Mouse (Mus musculus): ENCODE data around the gene Wipf2.
"Not testable (repeated sequence)": the region's sequence is repeated elsewhere in the genome, so short reads cannot be mapped to it uniquely, and the experiment has no call there.

Gene Wipf2

DNA sequence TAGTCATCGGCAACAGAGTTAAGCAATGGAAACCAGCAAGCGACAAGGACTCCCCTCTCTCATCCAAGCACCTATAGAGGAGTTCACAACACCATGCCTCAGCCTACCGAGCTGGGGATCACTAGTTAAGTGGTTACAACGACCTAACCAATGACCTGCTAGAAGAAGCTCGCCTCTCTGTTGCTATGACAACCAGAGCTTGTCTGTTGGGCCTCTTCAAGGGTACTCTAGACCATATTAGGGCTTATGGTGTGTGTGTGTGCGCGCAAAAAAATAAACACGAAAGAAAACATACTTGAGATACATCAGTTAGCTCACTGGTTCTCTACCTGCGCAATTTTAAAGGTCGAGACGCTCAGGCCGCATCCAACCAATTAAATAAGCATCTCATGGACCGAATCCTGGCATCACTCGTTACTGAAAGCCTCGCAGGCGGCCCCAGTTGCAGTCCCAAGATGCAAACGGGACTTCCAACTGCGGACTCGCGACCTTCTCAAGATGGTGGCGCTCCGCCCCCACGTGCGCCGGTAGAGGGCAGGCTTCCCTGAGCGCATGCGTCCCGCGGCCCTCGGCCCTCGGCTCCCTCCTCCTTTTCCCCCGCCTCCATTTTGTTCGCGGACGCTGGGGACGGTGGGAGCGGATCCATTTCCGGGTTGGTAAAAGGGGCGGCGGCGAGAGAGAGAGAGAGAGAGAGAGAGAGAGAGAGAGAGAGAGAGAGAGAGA is at the start of gene Wipf2:
TSS of gene Wipf2 (plus strand) at position 611 of the 723 bp plus-strand sequence.
- peak; percentile 97 for DNase-seq

DNA sequence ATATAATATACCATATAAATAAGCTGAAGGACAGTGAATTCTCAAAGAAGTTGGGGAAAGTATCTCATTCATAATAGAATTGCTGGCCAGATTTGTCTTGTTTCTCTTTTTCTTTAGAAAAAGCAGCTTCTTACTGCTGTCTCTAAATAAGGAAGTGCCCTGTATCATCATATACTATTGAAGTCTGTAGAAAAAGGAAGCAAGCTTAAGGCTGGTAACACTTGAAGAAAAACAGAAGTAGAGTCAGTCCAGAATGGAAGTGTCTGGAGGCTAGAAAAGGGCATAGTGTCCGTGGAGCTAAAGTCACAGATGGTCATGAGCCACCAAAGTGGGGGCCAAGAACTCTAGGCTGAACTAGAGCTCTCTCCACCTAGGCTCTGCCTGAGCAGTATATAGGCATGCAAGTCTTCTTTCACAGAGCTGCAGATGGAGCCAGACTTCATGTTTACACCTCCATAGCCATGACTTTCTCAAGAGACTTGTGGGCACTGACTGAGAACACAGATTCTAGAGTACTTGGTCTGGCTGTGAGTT is 46.7 kb upstream of the Wipf2 start:
- no peak for DNase-seq

DNA sequence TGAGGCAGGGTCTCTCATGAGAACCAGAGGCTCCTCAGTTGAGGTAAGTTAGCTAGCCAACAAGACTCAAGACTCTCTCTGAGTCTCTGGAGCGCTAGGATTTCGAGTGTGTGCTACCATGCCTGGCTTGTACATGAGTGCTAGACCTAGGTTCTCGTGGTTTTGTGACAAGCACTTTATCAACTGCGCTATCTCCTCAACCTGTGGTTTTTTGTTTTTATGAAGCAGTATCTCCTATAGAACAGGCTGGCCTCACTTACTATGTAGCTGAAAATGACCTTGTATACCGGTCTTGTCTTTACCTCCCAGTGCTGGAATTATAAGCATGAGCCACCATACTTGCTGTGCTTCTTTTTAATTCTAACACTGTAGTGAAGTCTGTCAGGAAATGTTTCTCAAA is 42.5 kb upstream of the Wipf2 start:
- DNase-seq, result no peak

DNA sequence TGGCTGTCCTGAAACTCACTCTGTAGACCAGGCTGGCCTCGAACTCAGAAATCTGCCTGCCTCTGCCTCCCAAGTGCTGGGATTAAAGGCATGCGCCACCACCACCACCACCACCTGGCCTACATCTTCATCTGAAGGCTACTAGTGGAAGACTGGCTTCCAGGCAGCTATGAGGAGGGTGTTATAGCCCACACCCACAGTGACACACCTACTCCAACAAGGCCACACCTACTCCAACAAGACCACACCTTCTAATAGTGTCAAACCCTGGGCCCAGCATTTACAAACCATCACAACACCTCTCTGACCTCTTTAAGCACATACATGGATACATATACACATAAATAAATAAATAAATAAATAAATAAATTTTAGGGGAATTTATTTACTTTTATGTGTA is 37.4 kb upstream of the Wipf2 start:
- not testable (repeated sequence) for DNase-seq

DNA sequence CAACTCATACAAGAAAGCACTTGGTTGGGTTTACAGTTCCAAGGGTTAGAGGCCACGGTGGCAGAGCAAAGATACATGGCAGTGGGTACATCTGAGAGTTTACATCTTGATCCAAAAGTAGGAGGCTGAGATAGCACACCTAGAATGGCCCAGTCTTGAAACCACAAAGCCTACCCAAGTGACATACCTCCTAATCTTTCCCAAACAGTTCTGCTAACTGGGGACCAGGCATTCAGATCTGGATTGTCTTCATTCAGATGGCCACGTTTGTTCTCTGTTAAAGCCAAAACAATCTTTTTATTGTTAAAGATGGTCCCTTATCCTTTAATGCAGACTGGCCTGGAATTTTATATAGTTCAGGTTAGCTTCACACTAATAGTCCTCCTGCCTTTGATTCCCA is 35.6 kb upstream of the Wipf2 start:
- DNase-seq, result no peak

DNA sequence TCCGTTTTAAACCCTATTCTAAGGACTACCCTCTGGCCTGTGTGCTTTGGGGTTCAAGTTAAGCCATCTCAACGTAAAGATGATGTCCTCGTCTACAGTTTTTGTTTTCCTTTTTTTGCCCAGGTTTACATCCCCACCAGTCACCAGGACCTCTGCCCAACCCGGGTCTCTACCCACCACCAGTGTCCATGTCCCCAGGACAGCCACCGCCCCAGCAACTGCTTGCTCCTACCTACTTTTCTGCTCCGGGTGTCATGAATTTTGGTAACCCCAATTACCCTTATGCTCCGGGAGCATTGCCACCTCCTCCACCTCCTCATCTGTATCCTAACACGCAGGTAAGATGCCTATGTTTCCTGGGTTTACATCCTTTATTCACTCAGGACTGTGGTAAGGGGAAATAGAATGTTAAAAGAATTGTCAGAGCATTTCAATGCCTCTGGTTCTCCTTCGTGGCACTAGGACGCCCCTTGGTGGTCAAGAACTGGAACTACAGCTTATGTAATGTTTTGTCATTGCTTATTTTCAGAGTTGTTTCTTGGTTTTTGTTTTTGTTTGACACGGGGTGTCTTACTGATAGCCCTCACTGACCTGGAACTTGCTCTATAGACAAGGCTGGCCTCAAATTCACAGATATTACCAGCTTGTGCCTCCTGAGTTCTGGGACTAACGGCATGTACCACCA is 34.2 kb upstream of the Wipf2 start:
- peak; percentile 40 for DNase-seq

DNA sequence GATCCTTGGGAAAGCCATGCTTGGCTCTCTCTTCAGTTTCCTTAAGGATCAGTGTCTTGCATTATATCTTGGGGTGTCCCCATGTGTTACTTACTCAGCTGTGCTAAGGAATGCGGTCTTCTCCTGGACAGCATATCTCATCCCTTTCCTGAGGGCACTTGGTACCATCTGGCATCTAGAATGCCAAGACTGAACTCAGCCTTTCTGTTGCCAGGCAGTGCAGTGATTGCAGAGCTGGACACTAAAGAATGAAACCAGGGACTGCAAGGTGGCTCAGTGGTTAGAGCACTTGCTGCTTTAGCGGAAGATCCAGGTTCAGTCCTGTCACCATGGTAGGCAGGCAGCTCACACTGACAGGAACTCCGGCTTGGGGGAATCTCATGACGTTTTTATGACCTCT is 33.6 kb upstream of the Wipf2 start:
- DNase-seq, result no peak

DNA sequence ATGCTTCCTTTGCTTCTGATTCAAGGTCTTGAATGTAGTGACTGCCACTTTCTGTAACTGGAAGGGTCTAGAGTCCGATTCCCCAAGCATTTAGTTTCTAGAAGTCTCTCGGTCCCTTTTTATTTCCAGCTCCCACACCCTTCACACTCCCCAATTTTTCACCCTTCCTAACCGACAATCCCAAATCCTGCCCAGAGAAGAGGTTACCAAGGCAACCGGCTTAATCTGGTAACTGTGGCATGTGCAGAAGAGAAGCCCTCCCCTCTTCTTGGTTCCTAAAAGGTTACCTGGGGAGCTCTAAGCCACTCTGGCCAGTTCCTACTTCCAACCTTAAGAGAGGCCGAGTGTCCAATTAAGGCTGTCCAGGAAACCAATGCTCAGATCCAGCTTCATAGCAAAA is 28.1 kb upstream of the Wipf2 start:
- no peak for DNase-seq

DNA sequence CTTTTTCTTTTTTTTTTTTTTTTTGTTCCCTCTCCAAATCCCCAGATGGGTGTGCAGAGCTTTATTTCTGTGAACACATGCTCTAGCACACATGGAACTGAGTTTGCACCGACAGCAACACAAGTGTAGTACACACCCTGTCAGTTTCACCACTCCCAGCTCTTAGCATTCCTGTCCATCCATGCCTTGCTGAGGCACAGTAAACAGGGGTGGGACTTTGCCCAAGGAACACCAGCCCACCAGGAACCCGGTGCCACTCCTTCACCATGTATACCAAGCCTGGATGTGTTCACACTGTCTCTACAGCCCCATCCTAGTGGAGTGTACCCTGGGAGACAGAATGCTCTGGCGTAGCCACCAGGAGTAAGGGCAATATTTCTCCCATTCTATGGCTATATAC is 27.7 kb upstream of the Wipf2 start:
- DNase-seq, result no peak

DNA sequence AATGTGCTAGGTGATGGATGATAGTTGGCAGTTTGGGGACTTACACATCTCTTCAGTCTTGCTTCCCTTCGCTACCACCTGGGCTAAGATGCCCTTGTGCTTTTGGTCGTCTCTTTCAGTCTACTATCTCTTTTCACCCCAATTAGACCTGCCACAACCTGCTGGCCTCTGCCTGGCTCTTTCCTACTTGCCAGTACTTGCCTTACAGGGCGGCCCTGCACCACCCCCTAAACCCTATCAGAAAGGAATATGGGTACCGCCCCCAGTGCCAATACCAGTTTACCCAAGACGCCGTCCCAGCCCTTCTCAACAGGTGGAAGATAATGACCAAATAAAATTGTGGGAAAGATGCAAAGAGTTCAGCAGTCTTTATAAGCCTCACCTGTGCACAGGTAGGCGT is 27.3 kb upstream of the Wipf2 start:
- no peak for DNase-seq

DNA sequence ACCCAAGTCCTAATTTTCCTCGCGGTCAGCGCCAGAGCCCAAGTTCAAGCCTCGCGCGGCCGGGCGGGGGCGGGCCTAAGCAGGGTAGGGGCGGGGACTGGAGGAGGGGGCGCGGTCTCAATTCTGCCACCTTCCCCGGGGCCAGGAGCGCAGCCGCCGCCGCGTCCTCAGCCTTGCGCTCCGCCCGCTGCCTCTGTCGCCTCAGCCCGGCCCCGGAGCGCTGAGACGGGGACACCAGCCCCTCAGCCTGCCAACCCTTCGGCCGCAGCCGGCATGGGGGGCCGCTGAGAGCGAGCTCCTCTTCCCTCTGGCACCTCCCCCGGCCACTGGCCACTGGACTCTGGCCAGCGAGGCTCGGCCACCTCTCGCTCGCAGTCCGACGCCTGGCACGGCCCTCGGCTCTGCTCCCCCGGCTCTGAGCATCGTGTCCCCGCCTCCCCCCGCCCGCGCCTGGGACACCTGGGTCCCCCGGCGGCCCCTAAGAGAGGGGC is 26.7 kb upstream of the Wipf2 start, which contains the start of gene Rapgefl1:
TSS of gene Rapgefl1 (plus strand) at position 135 of the 491 bp plus-strand sequence.
- DNase-seq, result peak; percentile 87

DNA sequence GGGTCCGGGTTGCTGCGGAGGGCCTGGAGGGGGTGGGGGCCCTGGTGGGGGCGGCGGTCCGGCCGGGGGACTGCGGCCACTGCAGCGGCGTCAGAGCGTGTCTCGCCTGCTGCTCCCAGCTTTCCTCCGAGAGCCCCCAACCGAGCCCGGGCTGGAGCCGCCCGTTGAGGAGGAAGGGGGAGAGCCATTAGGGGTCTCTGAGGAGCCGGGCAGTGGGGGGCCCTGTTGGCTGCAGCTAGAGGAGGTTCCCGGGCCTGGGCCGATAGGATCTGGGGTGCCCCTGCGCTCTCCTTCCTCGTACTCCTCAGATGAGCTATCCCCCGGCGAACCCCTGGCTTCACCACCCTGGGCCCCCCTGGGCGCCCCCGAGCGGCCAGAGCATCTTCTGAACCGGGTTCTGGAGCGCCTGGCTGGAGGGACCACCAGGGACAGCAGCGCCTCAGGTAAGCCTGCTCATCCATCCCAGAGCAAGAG is 26.2 kb upstream of the Wipf2 start:
- no peak for DNase-seq

DNA sequence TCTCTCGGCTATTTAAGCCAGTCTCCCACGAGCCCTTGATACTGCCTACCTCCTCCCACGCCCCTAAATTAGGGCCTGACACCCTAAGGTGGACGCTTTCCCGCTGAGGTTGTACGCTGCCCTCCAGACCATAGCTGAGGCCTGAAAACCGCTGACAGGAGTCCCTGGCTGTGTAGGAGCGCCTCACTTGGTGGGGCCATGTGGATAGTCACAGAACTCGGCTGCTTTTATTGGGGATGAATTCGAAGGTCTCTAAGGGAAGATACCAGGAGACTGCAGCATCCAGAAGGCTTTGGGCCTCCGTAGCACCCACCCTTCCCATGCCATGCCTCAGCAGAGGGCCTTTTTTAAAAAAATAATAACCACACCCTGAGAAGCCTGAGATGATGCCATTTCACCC is 25.5 kb upstream of the Wipf2 start:
- no peak for DNase-seq

DNA sequence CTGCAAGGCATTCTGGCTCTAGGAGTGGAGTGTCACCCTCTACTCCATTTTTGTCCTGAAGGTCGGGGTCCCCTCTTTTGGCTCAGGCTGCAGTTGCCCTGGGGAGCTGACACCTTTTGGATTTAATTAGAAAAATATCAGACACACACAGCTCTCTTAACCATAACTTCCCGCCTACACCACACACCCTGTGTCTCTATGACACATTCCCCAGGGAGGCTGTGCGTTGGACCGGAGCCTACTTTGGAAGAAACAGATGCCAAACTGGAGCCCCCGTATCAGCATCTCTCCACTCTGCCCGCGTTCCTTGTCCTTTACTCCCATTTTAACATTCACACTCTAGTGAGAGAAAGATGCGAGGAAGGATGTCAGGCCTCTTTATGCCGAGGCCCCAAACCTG is 24.9 kb upstream of the Wipf2 start:
- no peak for DNase-seq

DNA sequence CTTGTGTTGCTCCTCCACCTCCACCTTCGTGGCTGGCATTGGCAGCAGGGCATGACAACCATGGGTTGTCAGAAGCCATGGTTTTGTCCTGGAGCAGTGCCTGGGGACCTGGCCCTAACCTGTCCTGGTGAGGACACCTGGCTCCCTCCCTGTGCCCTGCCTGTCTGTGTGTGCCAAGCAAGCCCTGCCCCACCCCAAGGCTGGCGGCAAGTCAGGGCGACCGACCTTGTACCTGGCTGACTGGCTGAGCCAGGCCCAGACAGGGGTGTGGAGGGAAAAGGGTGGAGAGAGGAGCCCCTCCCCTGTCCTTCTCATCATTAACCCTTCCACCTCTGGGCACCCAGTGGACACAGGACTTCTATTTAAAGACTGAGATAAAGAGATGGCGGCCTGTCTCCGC is 24.0 kb upstream of the Wipf2 start:
- peak; percentile 32 for DNase-seq

DNA sequence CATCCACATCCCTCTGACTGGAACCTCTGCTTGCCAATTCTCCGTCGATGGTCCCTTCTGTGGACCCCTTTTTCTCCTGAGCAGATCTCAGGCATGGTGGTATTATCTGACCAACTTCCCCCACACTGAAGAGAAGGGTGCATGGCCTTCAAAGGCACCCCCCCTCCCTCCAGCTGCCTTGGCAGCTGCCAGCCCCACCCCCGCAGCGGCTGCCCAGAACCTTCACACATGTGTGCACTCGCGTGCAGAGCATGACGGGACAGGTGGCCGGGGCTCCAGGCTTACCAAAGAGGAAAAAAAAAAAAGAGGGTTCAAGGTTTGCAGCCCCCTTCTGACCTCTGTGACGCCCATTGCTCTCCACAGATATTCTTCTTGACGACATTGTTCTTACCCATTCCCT is 23.5 kb upstream of the Wipf2 start:
- DNase-seq, result no peak

DNA sequence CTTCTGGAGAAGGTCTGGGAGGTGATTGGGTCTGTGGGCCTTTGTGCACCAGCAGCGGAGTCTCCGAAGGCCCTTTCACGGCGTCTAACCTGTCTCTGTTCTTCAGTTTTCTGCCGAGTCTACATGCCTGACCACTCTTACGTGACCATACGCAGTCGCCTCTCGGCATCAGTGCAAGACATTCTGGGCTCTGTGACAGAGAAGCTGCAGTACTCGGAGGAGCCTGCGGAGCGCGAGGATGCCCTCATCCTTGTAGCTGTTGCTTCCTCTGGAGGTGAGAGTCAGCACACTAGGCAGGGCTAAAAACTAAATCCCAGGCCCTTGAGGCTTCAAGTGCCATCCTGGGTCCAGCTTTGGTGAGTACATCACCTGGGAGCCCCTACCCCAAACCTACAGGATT is 17.4 kb upstream of the Wipf2 start:
- DNase-seq, result no peak

DNA sequence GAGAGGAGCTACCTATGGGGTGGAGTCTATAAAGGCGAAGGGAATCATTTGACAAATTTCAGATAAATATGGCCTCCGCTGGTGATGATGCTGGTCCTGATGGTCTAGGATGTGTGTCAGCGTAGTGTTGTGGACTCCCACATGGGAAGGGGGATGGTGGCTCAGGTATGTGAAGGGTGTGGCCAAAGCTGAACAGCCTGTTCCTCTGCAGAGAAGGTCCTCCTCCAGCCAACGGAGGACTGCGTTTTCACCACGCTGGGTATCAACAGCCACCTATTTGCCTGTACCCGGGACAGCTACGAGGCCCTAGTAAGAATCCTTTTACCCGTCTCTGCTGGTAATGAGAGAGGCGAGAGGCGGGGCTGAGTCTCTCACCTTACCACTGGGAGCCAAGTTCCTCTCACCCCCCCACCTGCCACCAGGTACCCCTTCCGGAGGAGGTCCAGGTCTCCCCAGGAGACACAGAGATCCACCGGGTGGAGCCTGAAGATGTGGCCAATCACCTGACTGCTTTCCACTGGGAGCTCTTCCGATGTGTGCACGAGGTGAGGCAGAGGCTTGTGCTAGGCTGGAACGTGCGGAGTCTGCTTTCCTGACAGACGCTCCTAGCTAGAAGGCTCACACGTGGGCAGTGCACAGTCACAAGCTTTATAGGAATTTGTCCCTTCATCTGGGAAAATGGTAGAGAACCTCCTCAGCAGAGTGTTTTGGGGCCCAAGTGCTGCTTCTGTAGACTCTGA is 16.4 kb upstream of the Wipf2 start:
- DNase-seq, result no peak

DNA sequence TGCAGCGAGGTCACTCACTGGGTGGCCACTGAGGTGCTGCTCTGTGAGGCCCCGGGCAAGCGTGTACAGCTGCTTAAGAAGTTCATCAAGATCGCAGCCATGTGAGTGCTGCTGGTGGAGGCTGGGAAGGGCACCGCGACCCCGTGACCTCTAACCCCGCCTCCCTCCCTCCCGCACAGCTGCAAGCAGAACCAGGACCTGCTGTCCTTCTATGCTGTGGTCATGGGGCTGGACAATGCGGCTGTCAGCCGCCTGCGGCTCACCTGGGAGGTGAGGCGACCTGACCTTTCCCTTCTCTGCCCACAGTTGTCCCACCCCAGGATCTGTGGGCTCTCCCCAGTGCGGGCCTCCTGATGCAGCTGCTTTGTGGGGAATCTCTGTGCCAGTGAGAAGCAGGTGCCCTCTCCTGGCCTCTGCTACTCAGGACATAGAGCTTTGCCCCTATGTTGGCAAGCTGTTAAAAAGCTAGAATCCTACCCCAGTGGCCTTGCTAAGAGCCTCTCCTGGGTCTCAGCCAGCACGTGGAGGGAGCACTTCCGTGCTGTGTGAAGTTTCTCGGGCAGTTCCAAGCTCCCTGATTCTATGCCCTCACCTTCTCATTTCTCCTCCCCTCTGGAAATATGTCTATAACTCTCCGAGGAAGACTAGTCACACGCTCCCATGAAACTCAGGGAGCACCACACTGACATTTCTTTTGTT is 14.1 kb upstream of the Wipf2 start:
- DNase-seq, result no peak

DNA sequence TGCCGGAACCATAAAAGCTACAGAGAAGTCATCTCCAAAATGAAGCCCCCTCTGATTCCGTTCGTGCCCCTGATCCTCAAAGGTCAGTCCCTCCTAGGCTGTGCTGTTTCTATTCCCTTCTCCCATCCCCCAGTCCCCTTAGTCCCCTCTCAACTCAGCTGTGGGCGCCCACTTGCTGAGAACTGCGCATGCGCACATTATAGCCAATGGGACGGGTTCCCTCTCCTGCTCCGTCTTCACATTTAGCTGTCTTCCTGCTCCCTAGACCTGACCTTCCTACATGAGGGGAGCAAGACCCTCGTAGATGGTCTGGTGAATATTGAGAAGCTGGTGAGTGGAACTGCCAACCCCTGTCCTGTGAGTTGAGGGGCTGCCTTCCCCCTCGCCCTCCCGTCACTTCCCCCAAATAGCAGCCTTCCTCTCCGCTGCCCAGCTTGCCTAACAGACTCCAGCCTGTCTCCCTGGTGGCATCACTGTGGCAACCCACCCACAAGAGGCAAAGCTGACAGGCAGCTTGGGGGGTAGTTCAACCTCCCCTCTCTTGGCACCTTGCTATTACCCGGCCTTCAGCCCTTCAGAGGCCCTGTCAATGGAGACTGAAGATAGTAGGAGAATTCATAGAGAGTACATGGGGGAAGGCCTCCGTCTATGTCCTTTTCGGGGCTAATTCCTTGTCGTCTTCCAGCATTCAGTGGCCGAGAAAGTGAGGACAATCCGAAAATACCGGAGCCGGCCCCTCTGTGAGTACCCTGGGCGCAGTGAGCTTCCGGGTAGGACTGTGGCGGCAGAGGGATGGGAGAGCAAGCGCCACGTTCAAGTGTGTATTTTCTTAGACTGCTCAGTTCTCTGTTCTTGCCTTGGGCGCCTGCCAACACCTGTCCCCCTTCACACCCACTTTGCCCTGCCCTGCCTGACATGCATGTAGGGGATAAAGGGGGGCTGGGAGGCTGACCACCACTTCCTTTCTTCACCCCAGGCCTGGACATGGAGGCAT is 13.0 kb upstream of the Wipf2 start:
- DNase-seq, result no peak

DNA sequence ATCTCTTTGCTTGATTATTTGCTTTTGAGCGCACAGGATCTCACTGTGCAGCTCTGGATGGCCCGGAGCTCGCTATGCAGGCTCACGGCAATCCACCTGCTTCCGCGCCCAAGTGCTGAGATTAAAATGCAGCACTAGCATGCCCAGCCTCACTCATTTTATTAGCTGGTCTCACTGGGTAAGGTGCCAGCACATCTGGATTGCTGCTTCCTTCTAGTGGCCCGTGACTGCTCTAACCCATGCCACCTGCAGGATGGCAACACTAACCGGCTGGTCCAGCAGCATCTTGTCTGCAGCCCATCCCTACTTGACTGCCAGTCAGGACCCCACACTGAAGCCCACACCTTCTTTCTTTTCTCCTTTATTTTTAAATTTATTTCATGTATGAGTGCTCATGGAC is 9.3 kb upstream of the Wipf2 start:
- peak; percentile 46 for DNase-seq

Measured in kidney, adult 9 months (tissue).